Mouse (Mus musculus) cortical plate, adult 2 months (tissue): ENCODE data around the gene Cplx3.

Experiments
- CTCF ChIP-seq: fragments of 200-500 bp; IDR thresholded peaks from 2 replicates; pipeline ENCODE4 v1.5.1; 2011; ENCODE audit warnings: mild to moderate bottlenecking, control low read depth, low read length; ENCODE audit not compliant: insufficient read depth; ENCODE audit errors: extremely low read depth
- POLR2A ChIP-seq: fragments of 200-500 bp; IDR thresholded peaks from 2 replicates; pipeline ENCODE4 v1.6.1; 2011; ENCODE audit warnings: mild to moderate bottlenecking, low read length, control low read depth; ENCODE audit not compliant: insufficient read depth; ENCODE audit errors: extremely low read depth

DNA sequence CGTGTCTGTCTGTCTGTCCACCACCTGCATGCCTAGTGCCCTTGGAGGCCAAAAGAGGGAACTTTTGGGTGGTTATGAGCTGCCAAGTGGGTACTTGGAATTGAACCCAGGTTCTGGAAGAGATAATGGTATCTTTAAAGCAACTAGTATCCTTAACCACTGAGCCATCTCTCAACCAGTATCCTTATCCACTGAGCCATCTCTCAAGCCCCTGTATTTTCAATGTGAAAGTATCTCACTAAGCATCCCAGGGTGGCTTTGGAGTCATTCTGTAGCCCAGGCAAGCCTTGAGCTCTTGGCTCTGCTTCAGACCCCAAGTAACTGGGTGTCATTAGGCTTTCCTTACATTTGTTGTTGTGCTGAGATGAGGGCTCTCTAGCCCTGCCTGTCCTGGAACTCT, 48.9 kb upstream of the Cplx3 start:
- TF ChIP-seq POLR2A: no peak
- no peak for TF ChIP-seq CTCF
